Mouse (Mus musculus): ENCODE measurements around the gene Pard3.

GRCm38 (mm10) chr8:127182065-127182464, 118.4 kb downstream of the Pard3 start:
- TF ChIP-seq POLR2A (IDR thresholded peaks at IDR 0.05; ENCODE audit: low read depth, low read length) (no peak), NELFE (IDR thresholded peaks at IDR 0.05; ENCODE audit: low read depth, low read length) (no peak), EP300 (IDR thresholded peaks at IDR 0.05; ENCODE audit: low read length) (no peak), CTCF (conservative IDR thresholded peaks at IDR 0.05 in 1 of 2, IDR thresholded peaks at IDR 0.05 in 1 of 2; ENCODE audit: low read depth in 2 of 2, low read length in 2 of 2) (no peak), MYC (IDR thresholded peaks at IDR 0.05; ENCODE audit: low read depth, low read length) (no peak), ELF1 (IDR thresholded peaks at IDR 0.05; ENCODE audit: low read depth, low read length) (no peak), CHD2 (IDR thresholded peaks at IDR 0.05; ENCODE audit: low read length) (no peak), MAX (IDR thresholded peaks at IDR 0.05; ENCODE audit: low read length) (no peak), SMC3 (IDR thresholded peaks at IDR 0.05; ENCODE audit: low read depth, low read length) (no peak), ZNF384 (IDR thresholded peaks at IDR 0.05; ENCODE audit: low read depth, low read length) (no peak)
